ENCODE assay signal across 8 mouse cellular contexts in genomic region chr2:59407512-59407988, GRCm38 (mm10).
DNase-seq lines count a peak whose midpoint lies in the region; ATAC-seq lines count a peak whose summit lies in the region.

No protein-coding gene starts in this region.

- no peaks in the 10 kb centered on the region for H3K36me3 ChIP-seq in neural tube, embryonic 11.5 days (ENCODE audit: control insufficient read depth, insufficient read depth, low read length)
- no peaks in the 10 kb centered on the region for H3K36me3 ChIP-seq in embryonic facial prominence, embryonic 11.5 days (replicated peaks; ENCODE audit: control insufficient read depth, insufficient read depth, low read depth, low read length)
- no peaks in the 10 kb centered on the region for H3K36me3 ChIP-seq in neural tube, embryonic 14.5 days (ENCODE audit: control insufficient read depth, insufficient read depth, low read length)

- H3K4me1 ChIP-seq in neural tube, embryonic 11.5 days (ENCODE audit: control insufficient read depth, insufficient read depth, low read length) = no peaks in the 10 kb centered on the region
- no peaks in the 10 kb centered on the region for H3K4me1 ChIP-seq in embryonic facial prominence, embryonic 11.5 days (ENCODE audit: control insufficient read depth, insufficient read depth, low read length)
- no peaks in the 10 kb centered on the region for H3K4me1 ChIP-seq in neural tube, embryonic 14.5 days (ENCODE audit: control insufficient read depth, insufficient read depth, low read length)

- WGBS in neural tube, embryonic 11.5 days = 69% methylated on average over 13 of the region's 13 CpGs
- 39% methylated on average over 13 of the region's 13 CpGs for WGBS in embryonic facial prominence, embryonic 11.5 days
- WGBS in neural tube, embryonic 14.5 days = 54% methylated on average over 13 of the region's 13 CpGs

- ATAC-seq in neural tube, embryonic 11.5 days (ENCODE audit: insufficient read depth, low FRiP score, low TSS enrichment) = 0 out of 2 replicates have a peak, but pooled peaks have one; percentile 35
- ATAC-seq in embryonic facial prominence, embryonic 11.5 days (replicated peaks; ENCODE audit: insufficient number of reproducible peaks, low FRiP score, low TSS enrichment, low read depth) = 0 out of 2 replicates have a peak, but pooled peaks have one; percentile 48
- ATAC-seq in neural tube, embryonic 14.5 days (ENCODE audit: low read depth) = peak; percentile 77

- H3K9ac ChIP-seq in neural tube, embryonic 11.5 days (ENCODE audit: low read length) = no peak overlapping the region
- no peak overlapping the region for H3K9ac ChIP-seq in embryonic facial prominence, embryonic 11.5 days (replicated peaks; ENCODE audit: low read length)
- no peak overlapping the region for H3K9ac ChIP-seq in neural tube, embryonic 14.5 days (replicated peaks; ENCODE audit: low read depth, low read length)

- no peak overlapping the region for H3K4me2 ChIP-seq in neural tube, embryonic 11.5 days (ENCODE audit: low read depth)
- no peak overlapping the region for H3K4me2 ChIP-seq in embryonic facial prominence, embryonic 11.5 days (ENCODE audit: low read depth, low read length)
- H3K4me2 ChIP-seq in neural tube, embryonic 14.5 days (ENCODE audit: low read depth, low read length) = no peak overlapping the region

- no peaks in the 10 kb centered on the region for H3K9me3 ChIP-seq in neural tube, embryonic 11.5 days (ENCODE audit: control insufficient read depth, low read length)
- H3K9me3 ChIP-seq in embryonic facial prominence, embryonic 11.5 days (replicated peaks; ENCODE audit: control insufficient read depth, low read length) = no peaks in the 10 kb centered on the region
- no peaks in the 10 kb centered on the region for H3K9me3 ChIP-seq in neural tube, embryonic 14.5 days (ENCODE audit: control insufficient read depth, low read length)

- intact Hi-C loops in heart, postnatal 10 days (cut with DNase I) = no loop called here

- peak; percentile 42 for DNase-seq in neural tube, embryonic 11.5 days (ENCODE audit: low spot score)
- DNase-seq in neural tube, embryonic 10.5 days (ENCODE audit: extremely low spot score, low spot score) = no peak
- DNase-seq in embryonic facial prominence, embryonic 11.5 days (ENCODE audit: low spot score) = no peak
- DNase-seq in heart, postnatal 10 days = peak; percentile 76 to 78
- DNase-seq in left cerebral cortex, adult 8-10 months (ENCODE audit: low spot score in 2 of 2) = peak; percentile 45 to 76
- DNase-seq in yolk sac, embryonic 10.5 days (ENCODE audit: low spot score) = no peak
- no peak for DNase-seq in adrenal gland, adult 18-20 months (ENCODE audit: low spot score in 2 of 2)

- no peak overlapping the region for H3K27ac ChIP-seq in neural tube, embryonic 11.5 days (ENCODE audit: low read depth, low read length)
- no peak overlapping the region for H3K27ac ChIP-seq in embryonic facial prominence, embryonic 11.5 days (replicated peaks; ENCODE audit: low read depth, low read length)
- H3K27ac ChIP-seq in neural tube, embryonic 14.5 days (ENCODE audit: low read depth, low read length) = no peak overlapping the region; the same call in 1 of the 2 replicates

- no peak overlapping the region for H3K4me3 ChIP-seq in neural tube, embryonic 11.5 days (ENCODE audit: low read depth, low read length)
- H3K4me3 ChIP-seq in embryonic facial prominence, embryonic 11.5 days (ENCODE audit: low read depth, low read length) = no peak overlapping the region
- no peak overlapping the region for H3K4me3 ChIP-seq in neural tube, embryonic 14.5 days (ENCODE audit: low read depth, low read length)

- H3K27me3 ChIP-seq in neural tube, embryonic 11.5 days (ENCODE audit: control insufficient read depth, insufficient read depth, low read length) = no peaks in the 10 kb centered on the region
- no peaks in the 10 kb centered on the region for H3K27me3 ChIP-seq in embryonic facial prominence, embryonic 11.5 days (ENCODE audit: control insufficient read depth, insufficient read depth, low read length)
- no peaks in the 10 kb centered on the region for H3K27me3 ChIP-seq in neural tube, embryonic 14.5 days (ENCODE audit: control insufficient read depth, insufficient read depth, low read length)

Comparison
In these comparisons a context has a peak if more than half of its experiments do, and no peak if none do; other contexts are left out.
1. DNase-seq: peak in neural tube, embryonic 11.5 days (single experiment), heart, postnatal 10 days (2 of 2) and left cerebral cortex, adult 8-10 months (2 of 2); none in neural tube, embryonic 10.5 days (single experiment), embryonic facial prominence, embryonic 11.5 days (single experiment), yolk sac, embryonic 10.5 days (single experiment) and adrenal gland, adult 18-20 months (0 of 2).
2. Peak in every context shown above with its lines, with median percentiles within 50 percentile points of each other: ATAC-seq.